Mouse (Mus musculus) splenic B cell, adult 2 months (primary cell): ENCODE results near the gene Eef1akmt2.
A peak's percentile ranks its signal among the peaks of the same experiment; 100 is the strongest.

Source experiments
- DNase-seq: peaks from one replicate; pipeline ENCODE4 v3.0.0-alpha.2; 2011; ENCODE audit warnings: low read depth, low spot score
- H3K27me3 ChIP-seq: 2 replicates; pipeline ENCODE4 v1.6.1; 2012; ENCODE audit warnings: mild to moderate bottlenecking, low read length, moderate library complexity, mixed read lengths; ENCODE audit not compliant: control insufficient read depth, poor library complexity, insufficient read depth, severe bottlenecking
- H3K36me3 ChIP-seq: 2 replicates; pipeline ENCODE4 v1.6.1; 2012; ENCODE audit warnings: mild to moderate bottlenecking, low read length, moderate library complexity, mixed read lengths; ENCODE audit not compliant: control insufficient read depth, poor library complexity, insufficient read depth, severe bottlenecking

Gene Eef1akmt2

DNA sequence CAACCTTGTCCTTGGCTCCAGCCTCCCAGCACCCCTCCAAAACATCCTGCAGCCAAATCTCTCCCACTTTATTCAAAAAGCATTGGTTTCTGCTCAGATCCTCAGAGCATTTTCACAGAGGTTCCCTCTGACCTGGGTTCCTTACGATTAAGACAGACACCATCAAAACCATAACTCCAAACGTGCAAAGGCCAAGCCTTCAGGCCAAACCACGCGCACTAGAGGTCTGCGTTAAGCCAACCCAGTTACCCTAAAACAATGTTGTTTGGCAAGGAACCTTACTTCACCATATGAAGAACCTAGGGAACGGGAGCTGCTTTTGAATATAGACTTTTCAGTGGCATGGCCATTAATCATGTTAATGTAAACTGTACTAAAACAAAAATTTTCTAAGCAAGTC is 42.8 kb downstream of the Eef1akmt2 start:
- no peaks in the 10 kb centered on the region for H3K27me3 ChIP-seq
- no peak for DNase-seq
- H3K36me3 ChIP-seq: no peaks in the 10 kb centered on the region

DNA sequence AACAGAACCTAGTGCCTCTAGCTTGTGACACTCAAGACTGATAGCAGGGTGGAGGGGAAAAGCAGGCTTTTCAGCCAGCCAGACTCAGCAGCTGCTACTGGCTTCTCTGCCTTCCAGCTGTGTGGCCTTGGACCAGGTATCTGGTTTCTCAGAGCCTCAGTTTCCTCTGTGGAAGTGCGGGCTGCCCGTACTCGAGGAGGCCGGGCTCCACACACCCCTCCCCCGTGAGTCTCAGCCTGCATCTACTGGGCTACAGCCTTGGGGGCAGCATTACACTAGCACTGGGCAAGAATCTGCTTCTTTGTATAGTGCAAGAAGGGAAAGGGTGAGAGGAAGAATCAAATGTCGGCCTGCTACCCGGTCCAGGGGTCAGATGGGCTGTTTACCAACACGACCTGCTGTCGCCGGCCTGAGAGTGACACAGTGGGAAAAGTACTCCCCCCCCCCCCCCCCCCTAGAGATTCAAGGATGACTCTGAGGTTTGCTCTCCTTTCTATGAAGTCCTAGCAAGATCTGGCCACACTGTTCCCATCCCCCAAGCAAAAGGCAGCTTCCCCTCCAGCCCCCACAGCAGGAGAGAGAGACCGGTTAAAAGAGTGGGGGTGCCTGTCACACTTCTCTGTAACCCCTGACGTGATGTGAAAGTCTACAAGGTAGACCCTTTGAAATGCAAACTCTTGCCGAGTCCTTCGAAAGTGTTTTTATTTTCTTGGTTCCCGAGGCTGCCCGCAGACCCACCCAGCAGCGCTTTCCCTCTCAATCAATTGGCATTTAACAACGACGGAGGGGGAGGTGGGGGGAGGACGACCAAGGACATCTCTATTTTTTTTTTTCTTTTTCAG is 43.4 kb downstream of the Eef1akmt2 start:
- Histone ChIP-seq H3K27me3 (no peaks in the 10 kb centered on the region), H3K36me3 (no peaks in the 10 kb centered on the region; the same call in 1 of the 2 replicates)
- DNase-seq: no peak

DNA sequence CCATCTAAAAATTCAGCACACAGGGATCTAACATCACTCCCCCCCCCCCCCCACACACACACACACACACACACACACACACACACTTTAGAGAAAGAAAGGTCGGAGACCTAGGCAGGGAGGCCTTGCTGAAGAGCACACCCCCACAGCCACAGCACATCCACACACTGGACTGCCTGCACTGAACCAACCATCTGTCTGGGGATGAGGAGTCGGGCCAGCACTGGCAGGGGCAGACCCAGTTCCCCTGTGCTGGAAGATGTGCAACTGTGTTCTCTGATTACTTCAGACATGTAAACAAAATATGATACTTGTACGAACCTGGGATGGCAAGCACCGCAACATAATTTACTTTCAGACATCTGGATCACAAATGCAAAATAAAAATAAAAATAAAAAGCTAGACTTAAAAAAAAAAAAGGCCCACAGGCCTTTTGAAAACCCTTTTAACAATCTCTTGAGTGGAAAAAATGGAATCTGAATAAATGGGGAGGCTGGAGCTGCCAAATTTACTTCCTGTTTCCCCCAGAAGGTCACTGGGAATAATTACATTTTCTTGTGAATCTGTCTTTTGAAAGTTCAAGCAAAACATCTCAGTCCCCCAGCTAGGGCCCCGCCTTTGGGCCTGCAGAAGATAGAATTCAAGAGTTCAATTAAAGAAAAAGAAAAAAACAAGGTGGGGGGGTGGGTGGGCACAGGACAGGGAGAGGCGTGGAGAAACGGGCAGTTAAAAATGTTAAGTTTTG is 44.2 kb downstream of the Eef1akmt2 start:
- no peaks in the 10 kb centered on the region; the same call in 1 of the 2 replicates for H3K36me3 ChIP-seq
- no peaks in the 10 kb centered on the region for H3K27me3 ChIP-seq
- no peak for DNase-seq

DNA sequence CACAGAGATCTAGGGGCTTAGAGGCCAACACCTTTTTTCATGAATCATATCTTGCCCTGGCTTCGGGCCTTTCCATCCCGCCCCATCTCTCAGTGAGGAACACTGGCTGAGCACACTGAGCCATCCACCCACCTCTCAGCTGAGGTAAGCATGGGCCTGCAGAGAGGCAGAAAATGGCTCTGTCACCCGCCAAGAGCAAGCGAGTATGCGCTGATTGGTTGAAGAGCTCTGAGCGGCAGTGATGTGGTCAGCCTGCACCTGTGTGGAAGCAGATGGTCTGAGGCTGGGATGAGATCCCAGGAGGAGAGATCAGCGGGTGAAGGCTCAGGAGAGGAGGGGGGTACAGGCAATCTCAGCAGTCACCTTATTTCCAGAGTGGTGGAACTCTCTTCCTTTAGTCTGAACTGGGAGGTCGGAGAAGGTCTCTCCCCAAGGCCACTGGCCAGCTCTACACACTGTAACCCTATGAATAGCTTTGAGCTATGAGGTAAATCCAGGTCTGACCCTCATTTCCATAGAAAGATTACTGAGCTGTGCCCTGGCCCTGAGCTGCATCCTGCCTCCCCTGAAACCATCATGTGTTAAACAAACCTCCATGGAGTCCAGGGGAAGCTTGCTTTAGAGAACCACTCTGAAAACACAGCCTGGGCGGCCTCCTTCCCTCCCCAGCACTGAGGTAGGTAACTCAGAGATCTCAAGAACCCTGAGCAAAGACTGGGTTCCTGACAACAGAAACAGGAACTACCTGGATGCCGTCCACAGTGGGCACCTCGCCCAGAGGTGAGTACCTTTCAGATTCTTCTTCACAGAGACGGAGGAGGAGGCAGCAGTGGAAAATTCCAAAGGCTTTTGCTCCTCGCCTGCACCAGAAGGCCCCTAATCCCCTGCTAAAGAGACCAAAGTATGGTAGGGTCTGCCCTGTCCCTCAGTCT is 45.3 kb downstream of the Eef1akmt2 start:
- Histone ChIP-seq H3K27me3 (no peaks in the 10 kb centered on the region), H3K36me3 (no peaks in the 10 kb centered on the region; the same call in 1 of the 2 replicates)
- DNase-seq: no peak

DNA sequence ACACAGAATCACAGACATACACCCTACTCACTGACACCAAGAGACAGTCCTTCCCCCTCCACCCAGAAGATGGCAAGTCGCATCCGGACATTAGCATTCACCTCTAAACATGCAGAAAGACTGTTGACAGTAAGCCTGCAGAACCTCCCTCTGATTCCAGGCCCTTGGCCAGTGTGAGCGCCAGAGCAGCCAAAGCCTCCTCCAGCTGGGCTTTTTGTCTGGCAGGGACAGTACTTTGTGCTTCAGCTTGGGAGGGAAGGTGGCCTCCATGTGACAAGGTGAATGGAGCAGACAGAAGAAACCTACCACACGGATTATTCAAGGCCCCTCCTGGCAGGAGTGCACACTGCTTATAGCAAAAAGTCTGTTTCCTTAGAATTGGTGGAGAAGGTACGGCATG is 46.2 kb downstream of the Eef1akmt2 start:
- Histone ChIP-seq H3K27me3 (no peaks in the 10 kb centered on the region), H3K36me3 (no peaks in the 10 kb centered on the region; the same call in 1 of the 2 replicates)
- no peak for DNase-seq

DNA sequence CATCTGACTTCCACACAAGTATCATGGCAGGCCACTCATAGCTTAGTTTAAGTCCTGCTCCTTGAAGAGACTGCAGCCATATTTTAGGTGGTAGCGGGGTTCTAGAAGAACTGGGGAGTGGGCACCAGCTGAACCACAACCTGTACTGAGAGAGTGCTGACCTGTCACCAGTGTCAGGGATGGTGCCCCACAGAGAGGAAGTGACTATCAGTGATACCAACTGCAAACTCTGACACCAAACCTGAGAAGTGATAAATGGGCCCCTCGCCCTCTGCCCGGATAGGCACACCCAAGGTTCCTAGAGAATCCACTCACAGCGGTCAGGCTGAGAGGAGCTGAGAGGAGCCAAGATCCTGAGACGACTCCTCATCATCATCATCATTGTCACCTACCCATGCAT is 47.5 kb downstream of the Eef1akmt2 start:
- Histone ChIP-seq H3K27me3 (no peaks in the 10 kb centered on the region), H3K36me3 (no peaks in the 10 kb centered on the region; the same call in 1 of the 2 replicates)
- no peak for DNase-seq

DNA sequence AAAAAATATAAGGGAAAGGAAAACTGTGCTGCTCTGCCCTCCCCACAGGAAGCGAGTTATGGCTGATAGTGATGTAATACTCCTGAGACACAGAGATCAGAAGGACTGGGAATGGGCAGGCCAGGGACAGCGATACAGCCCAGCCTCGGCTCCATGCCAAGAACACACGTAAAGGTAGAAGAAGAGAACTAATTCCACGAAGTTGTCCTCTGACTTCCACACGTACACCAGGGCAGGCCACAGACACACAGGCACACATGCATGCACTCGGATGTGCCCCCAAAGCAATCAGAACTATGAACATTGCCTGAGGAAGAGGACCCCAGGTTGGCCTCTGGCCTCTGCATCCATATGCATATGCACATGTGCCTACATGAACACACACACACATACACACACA is 48.0 kb downstream of the Eef1akmt2 start:
- H3K36me3 ChIP-seq: no peaks in the 10 kb centered on the region; the same call in 1 of the 2 replicates
- no peak for DNase-seq
- H3K27me3 ChIP-seq: no peaks in the 10 kb centered on the region

DNA sequence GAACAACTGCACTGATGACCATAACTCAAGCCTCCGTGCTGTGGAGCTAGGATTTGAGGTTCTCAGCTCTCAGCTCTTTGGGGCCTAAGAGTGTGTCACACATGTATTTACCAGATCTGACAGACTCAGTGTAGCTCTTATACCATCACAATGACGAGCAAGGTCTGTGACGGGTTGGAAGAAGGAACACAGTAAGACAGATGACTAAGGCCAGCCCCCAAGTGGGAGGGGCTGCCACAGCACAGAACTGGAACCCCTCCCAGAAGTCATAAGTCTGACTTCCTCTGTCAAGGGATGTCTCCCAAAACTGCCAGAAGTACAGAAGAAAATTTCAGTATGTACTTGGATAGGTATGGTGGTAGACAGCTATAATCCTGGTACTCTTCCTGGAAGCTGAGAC is 48.5 kb downstream of the Eef1akmt2 start:
- DNase-seq: peak; percentile 64
- no peaks in the 10 kb centered on the region; the same call in 1 of the 2 replicates for H3K36me3 ChIP-seq
- no peaks in the 10 kb centered on the region for H3K27me3 ChIP-seq

DNA sequence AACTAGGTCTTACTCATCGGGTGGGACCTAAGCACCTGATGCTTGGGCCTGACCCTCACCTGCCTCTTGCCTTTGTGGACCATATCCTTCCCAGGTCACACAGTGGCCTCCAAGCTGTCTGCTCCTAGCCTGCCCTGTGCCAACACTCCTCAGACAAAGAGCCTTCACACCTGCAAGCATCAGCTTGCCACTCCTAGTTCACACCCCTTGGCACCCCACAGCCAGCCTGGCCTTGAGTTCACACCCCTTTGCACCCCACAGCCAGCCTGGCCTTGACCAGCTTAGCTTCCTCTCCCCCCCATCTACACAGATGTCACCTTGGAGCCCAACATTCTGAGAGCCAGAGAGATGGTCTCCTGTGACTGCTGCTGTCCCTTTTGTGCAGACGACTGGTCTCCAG is 49.1 kb downstream of the Eef1akmt2 start:
- Histone ChIP-seq H3K36me3 (no peaks in the 10 kb centered on the region; the same call in 1 of the 2 replicates), H3K27me3 (no peaks in the 10 kb centered on the region)
- DNase-seq: no peak

DNA sequence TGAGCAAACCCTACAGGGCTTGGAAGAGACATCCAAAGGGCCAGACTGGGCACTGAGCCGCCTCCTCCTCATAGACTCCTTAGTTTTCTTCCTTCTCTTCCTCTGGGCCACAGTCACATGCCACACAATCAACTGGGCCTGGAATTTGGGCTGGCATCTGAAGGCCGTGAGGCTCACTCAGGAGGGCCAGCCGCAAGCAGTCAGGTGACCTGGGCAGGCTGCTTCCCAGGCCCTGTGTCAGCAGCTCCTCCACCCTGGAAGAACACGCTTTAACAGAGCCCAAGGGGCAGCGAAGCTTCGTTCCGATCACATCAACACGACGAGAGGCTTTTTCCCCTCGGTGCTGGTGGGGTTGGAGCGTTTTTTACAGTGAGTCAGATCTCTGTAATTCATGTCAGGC is 49.8 kb downstream of the Eef1akmt2 start:
- Histone ChIP-seq H3K27me3 (no peaks in the 10 kb centered on the region), H3K36me3 (no peaks in the 10 kb centered on the region; the same call in 1 of the 2 replicates)
- DNase-seq: no peak

DNA sequence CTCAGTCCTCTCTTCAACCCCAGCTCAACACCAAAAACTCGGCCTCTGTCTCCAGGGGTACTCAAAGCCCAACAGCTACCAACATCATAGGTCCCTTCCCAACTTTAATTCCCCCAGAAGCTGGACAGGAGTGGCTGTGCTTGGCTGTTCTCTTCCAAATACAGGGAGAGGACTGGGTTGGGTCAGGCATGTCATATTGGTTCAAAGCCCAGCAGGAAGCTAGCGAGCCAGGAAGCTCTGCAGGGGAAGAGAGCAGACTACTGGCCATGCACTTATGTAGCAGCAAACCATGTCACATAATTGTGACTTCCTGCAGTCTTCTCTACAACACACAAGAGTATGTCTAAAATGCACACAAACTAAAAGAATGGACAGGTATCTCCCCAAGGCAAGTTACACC is 50.4 kb downstream of the Eef1akmt2 start:
- Histone ChIP-seq H3K36me3 (no peaks in the 10 kb centered on the region; the same call in 1 of the 2 replicates), H3K27me3 (no peaks in the 10 kb centered on the region)
- DNase-seq: no peak

DNA sequence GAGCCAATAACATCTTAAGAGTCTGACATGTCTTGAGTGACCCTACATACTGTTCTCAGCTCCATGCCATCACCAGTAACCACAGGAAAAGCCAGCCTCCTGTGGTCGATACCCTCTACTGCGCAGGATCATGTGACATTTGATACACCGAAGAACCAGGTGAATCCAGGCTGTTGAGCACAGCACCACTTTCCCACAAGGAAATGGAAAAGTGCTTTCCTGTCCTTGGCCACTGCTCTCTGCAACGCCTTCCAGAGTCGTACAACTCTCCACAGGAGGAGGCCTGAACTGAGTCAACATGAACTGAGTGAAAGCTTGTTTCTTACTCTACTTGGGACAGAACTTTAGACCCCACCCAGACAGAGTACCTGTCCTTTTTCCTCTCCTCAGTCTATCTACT is 51.0 kb downstream of the Eef1akmt2 start:
- no peaks in the 10 kb centered on the region for H3K27me3 ChIP-seq
- H3K36me3 ChIP-seq: no peaks in the 10 kb centered on the region; the same call in 1 of the 2 replicates
- no peak for DNase-seq

DNA sequence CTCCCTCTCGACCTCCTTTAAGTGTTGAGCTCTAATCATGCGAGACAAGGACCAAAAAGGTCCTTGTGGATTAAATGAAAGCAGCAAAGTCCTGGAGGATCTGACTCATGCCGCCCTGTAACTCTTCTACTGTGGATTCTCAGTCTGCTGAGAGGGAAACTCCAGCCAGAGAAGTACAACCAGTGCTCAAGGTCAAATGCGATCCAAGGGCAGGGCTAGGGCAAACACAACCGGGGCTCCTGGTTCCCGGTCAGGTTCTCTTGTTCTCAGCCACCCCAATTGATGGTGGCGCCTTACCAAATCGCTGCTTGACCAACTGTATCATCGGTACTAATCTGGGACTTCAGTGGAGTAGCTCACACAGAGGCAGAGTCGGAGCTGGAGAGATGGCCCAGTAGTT is 51.6 kb downstream of the Eef1akmt2 start:
- Histone ChIP-seq H3K36me3 (no peaks in the 10 kb centered on the region; the same call in 1 of the 2 replicates), H3K27me3 (no peaks in the 10 kb centered on the region)
- DNase-seq: no peak
